Mouse (Mus musculus) ES-E14 (cell line): Measurements from ENCODE around the gene Olfr1177-ps.

Source experiments
- CHD2 ChIP-seq: IDR thresholded peaks from 2 replicates; pipeline ENCODE4 v1.6.1; 2014; ENCODE audit warnings: mild to moderate bottlenecking, low read depth, low read length, inconsistent platforms
- HCFC1 ChIP-seq: IDR thresholded peaks from 2 replicates; pipeline ENCODE4 v1.6.1; 2012; ENCODE audit warnings: low read length, inconsistent platforms, borderline replicate concordance; ENCODE audit not compliant: insufficient read depth
- MAFK ChIP-seq: IDR thresholded peaks from 2 replicates; pipeline ENCODE4 v1.6.1; 2014; ENCODE audit warnings: mild to moderate bottlenecking, low read depth, low read length, inconsistent platforms; ENCODE audit not compliant: insufficient read depth
- ZNF384 ChIP-seq: IDR thresholded peaks from 2 replicates; pipeline ENCODE4 v1.6.1; 2012; ENCODE audit warnings: low read depth, low read length, inconsistent platforms

- TF ChIP-seq ZNF384 (no peak), CHD2 (no peak), HCFC1 (no peak), MAFK (no peak)
These were observed 9.9 kb downstream of the Olfr1177-ps start, which contains the start of gene Olfr1176 for GRCm38 (mm10) chr2:88336421-88336820.
